Mouse (Mus musculus): ENCODE results near the gene Tex13c1. TPM values are rescaled to one million over a fixed set of nuclear protein-coding genes. Genes with fewer than 3 reads are reported as not detected.

Tex13c1 gene
- total RNA-seq (2012; rRNA removed) (not detected in 2 replicates), total RNA-seq (2014; rRNA removed) (not detected in 2 replicates), polyA plus RNA-seq (2012; ENCODE audit: insufficient read length, low read depth) (not detected in 2 replicates)

- dilution Hi-C loops (cut with MboI; ENCODE audit: extremely low pct_ligation_motif_present, extremely low pct_unique_long_range_greater_than_20kb, low sequenced_read_pairs), result no loop called here
- peaks cover 7% of the 10 kb centered on the region for H3K9me3 ChIP-seq (replicated peaks; ENCODE audit: low read length)
- no peak within 1 kb of the TSS for H3K4me3 ChIP-seq (replicated peaks in 1 of 3; ENCODE audit: low read depth in 2 of 3, low read length in 2 of 3, poor library complexity in 1 of 3)
- in situ Hi-C loops (cut with MboI; ENCODE audit: low pct_ligation_motif_present, low pct_unique_long_range_greater_than_20kb, low sequenced_read_pairs), result no loop called here
- no peak within 1 kb of the TSS for H3K4me2 ChIP-seq (ENCODE audit: insufficient read depth, low read depth, poor library complexity, severe bottlenecking)
- TF ChIP-seq POLR2A (IDR thresholded peaks at IDR 0.05; ENCODE audit: low read depth, low read length) (no peak), UBTF (IDR thresholded peaks at IDR 0.05; ENCODE audit: low read depth, low read length) (no peak), EP300 (IDR thresholded peaks at IDR 0.05; ENCODE audit: low read length) (no peak), JUN (IDR thresholded peaks at IDR 0.05; ENCODE audit: insufficient read depth, low read depth, low read length) (no peak), RCOR1 (conservative IDR thresholded peaks at IDR 0.05; ENCODE audit: low read depth, low read length) (no peak), MAX (IDR thresholded peaks at IDR 0.05; ENCODE audit: low read length) (no peak), MYC (IDR thresholded peaks at IDR 0.05; ENCODE audit: low read depth, low read length) (no peak)
- H3K27me3 ChIP-seq (replicated peaks), result no peaks in the 10 kb centered on the region
- no peak within 1 kb of the TSS for H3K27ac ChIP-seq (ENCODE audit: insufficient read depth, low read depth)
- no peaks in the 10 kb centered on the region for H3K36me3 ChIP-seq (replicated peaks in 1 of 2; ENCODE audit: control insufficient read depth in 1 of 2, insufficient read depth in 1 of 2, low read length in 1 of 2)
- no peak within 1 kb of the TSS for H3K9ac ChIP-seq (ENCODE audit: insufficient read depth, low read depth)
- H3K4me1 ChIP-seq (ENCODE audit: control insufficient read depth in 1 of 2, insufficient read depth in 2 of 2), result no peaks in the 10 kb centered on the region
- no peak for DNase-seq (ENCODE audit: extremely low read depth)
- H3K79me2 ChIP-seq (replicated peaks; ENCODE audit: control insufficient read depth, extremely low read depth, insufficient read depth, poor library complexity, severe bottlenecking), result no peaks in the 10 kb centered on the region
Measured at GRCm38 (mm10) chrX:43590860-43591259, at the start of gene Tex13c1. Tex13c1 (plus strand) TSS chrX:43591160.

Other genes starting within 250 kb of the Tex13c1 start
- gene Tenm1, start 162.0 kb upstream of the Tex13c1 start, total RNA-seq (2012; rRNA removed), result not detected in 2 replicates
- gene Tenm1, start 162.0 kb upstream of the Tex13c1 start, total RNA-seq (2014; rRNA removed), result not detected in 2 replicates
- gene Tenm1, start 162.0 kb upstream of the Tex13c1 start, polyA plus RNA-seq (2012; ENCODE audit: insufficient read length, low read depth), result 0.20 TPM in 1 of 2 replicates, not detected in the other